Mouse (Mus musculus) stomach, embryonic 15.5 days (tissue): ENCODE measurements around the gene Slc5a4b. TPM values are rescaled to one million over a fixed set of nuclear protein-coding genes. Genes with fewer than 3 reads are reported as not detected.
A peak's percentile ranks its signal among the peaks of the same experiment; 100 is the strongest.

ENCODE experiments used
- ATAC-seq: fragments of 200-750 bp; cut with Nextera tagmentation; 2 replicates; pipeline ENCODE4 v1.8.0; 2017; ENCODE audit warnings: low read depth, moderate number of reproducible peaks, moderate TSS enrichment; ENCODE audit not compliant: insufficient read depth, low FRiP score
- H3K27ac ChIP-seq: fragments of 300-500 bp; sonication (generic); 2 replicates; pipeline ENCODE4 v1.5.1; 2015; ENCODE audit warnings: mild to moderate bottlenecking, inconsistent platforms
- H3K27me3 ChIP-seq: fragments of 300-500 bp; sonication (generic); replicated peaks from 2 replicates; pipeline ENCODE4 v1.6.1; 2015; ENCODE audit warnings: inconsistent platforms
- H3K36me3 ChIP-seq: fragments of 300-500 bp; sonication (generic); 2 replicates; pipeline ENCODE4 v1.6.1; 2015; ENCODE audit warnings: inconsistent platforms
- H3K4me1 ChIP-seq: fragments of 300-500 bp; sonication (generic); 2 replicates; pipeline ENCODE4 v1.6.1; 2015; ENCODE audit warnings: inconsistent platforms
- H3K4me2 ChIP-seq: fragments of 300-500 bp; sonication (generic); 2 replicates; pipeline ENCODE4 v1.6.1; 2015; ENCODE audit warnings: mild to moderate bottlenecking, inconsistent platforms
- H3K4me3 ChIP-seq: fragments of 300-500 bp; sonication (generic); replicated peaks from 2 replicates; pipeline ENCODE4 v1.5.1; 2015; ENCODE audit warnings: inconsistent platforms
- H3K9ac ChIP-seq: fragments of 300-500 bp; sonication (generic); 2 replicates; pipeline ENCODE4 v1.6.1; 2015; ENCODE audit warnings: inconsistent platforms
- H3K9me3 ChIP-seq: fragments of 300-500 bp; sonication (generic); 2 replicates; pipeline ENCODE4 v1.6.1; 2016; ENCODE audit warnings: inconsistent platforms
- WGBS: fragments of 180-500 bp; shearing (Covaris S2); methylation state at CpG from one replicate; pipeline ENCODE4 v1.1.7; 2015; 5-methylcytosine and 5-hydroxymethylcytosine counted together
- polyA plus RNA-seq: library from polyadenylated mRNA; unstranded; fragments of >200 nt; fragmentation: Nextera tagmentation; extraction: Ambion mirVana; gene quantifications from 2 replicates; pipeline ENCODE4 v1.2.1, GENCODE M21; 2015

The Slc5a4b gene
- polyA plus RNA-seq, 1 experiment from 2014 or later, result not detected

GRCm38 (mm10) chr10:76034001-76034600, 76.7 kb downstream of the Slc5a4b start:
- H3K4me3 ChIP-seq, result no peak overlapping the region
- H3K27ac ChIP-seq, result no peak overlapping the region
- peaks cover 15% of the 10 kb centered on the region for H3K36me3 ChIP-seq
- ATAC-seq, result no peak
- H3K27me3 ChIP-seq, result no peaks in the 10 kb centered on the region
- H3K9ac ChIP-seq, result no peak overlapping the region
- no peaks in the 10 kb centered on the region for H3K9me3 ChIP-seq
- no peak overlapping the region for H3K4me2 ChIP-seq
- H3K4me1 ChIP-seq, result peaks cover 8% of the 10 kb centered on the region; the same call in 1 of the 2 replicates
- 93% methylated on average over 8 of the region's 8 CpGs for WGBS

- Histone ChIP-seq H3K9me3 (no peaks in the 10 kb centered on the region), H3K4me1 (peaks cover 8% of the 10 kb centered on the region; the same call in 1 of the 2 replicates), H3K27ac (peak overlapping the region; percentile 73; the same call in 1 of the 2 replicates), H3K9ac (peak overlapping the region; percentile 88), H3K4me3 (peak overlapping the region; percentile 88), H3K27me3 (no peaks in the 10 kb centered on the region), H3K4me2 (peak overlapping the region; percentile 71), H3K36me3 (peaks cover 5% of the 10 kb centered on the region)
- ATAC-seq, result no peak
- 15% methylated on average over 7 of the region's 7 CpGs for WGBS
Measured at GRCm38 (mm10) chr10:76033119-76033455, 77.7 kb downstream of the Slc5a4b start.

GRCm38 (mm10) chr10:76032402-76033118, 78.2 kb downstream of the Slc5a4b start, which contains the start of gene Zfp280b:
TSS of gene Zfp280b (plus strand) at chr10:76032650.
- Histone ChIP-seq H3K4me1 (peaks cover 8% of the 10 kb centered on the region; the same call in 1 of the 2 replicates), H3K9me3 (no peaks in the 10 kb centered on the region), H3K27ac (peak within 1 kb of the TSS; percentile 73), H3K36me3 (no peaks in the 10 kb centered on the region), H3K4me3 (peak within 1 kb of the TSS; percentile 88), H3K9ac (peak within 1 kb of the TSS; percentile 88), H3K27me3 (no peaks in the 10 kb centered on the region), H3K4me2 (peak within 1 kb of the TSS; percentile 71)
- ATAC-seq, result peak; percentile 97
- WGBS, result under 1% methylated on average over 57 of the region's 58 CpGs

GRCm38 (mm10) chr10:76031511-76032401, 79.0 kb downstream of the Slc5a4b start:
- no peak overlapping the region for H3K9ac ChIP-seq
- 48% methylated on average over 14 of the region's 14 CpGs for WGBS
- peak; percentile 57 for ATAC-seq

GRCm38 (mm10) chr10:76030496-76030895, 80.3 kb downstream of the Slc5a4b start:
- no peaks in the 10 kb centered on the region for H3K27me3 ChIP-seq
- ATAC-seq, result no peak
- no peak overlapping the region for H3K4me3 ChIP-seq
- no peak overlapping the region for H3K9ac ChIP-seq
- WGBS, result 72% methylated on average over 5 of the region's 5 CpGs
- no peak overlapping the region for H3K27ac ChIP-seq
- peaks cover 8% of the 10 kb centered on the region; the same call in 1 of the 2 replicates for H3K4me1 ChIP-seq
- no peaks in the 10 kb centered on the region for H3K36me3 ChIP-seq
- H3K4me2 ChIP-seq, result no peak overlapping the region
- H3K9me3 ChIP-seq, result no peaks in the 10 kb centered on the region

More at GRCm38 (mm10) chr10:76031511-76032401, 79.0 kb downstream of the Slc5a4b start:
- peak overlapping the region; percentile 71 for H3K4me2 ChIP-seq
- no peaks in the 10 kb centered on the region for H3K9me3 ChIP-seq
- H3K4me3 ChIP-seq, result peak overlapping the region; percentile 88
- H3K27me3 ChIP-seq, result no peaks in the 10 kb centered on the region
- H3K27ac ChIP-seq, result peak overlapping the region; percentile 73
- H3K4me1 ChIP-seq, result peaks cover 8% of the 10 kb centered on the region; the same call in 1 of the 2 replicates
- no peaks in the 10 kb centered on the region for H3K36me3 ChIP-seq

GRCm38 (mm10) chr10:76029276-76029675, 81.5 kb downstream of the Slc5a4b start:
- Histone ChIP-seq H3K27ac (no peak overlapping the region), H3K4me2 (no peak overlapping the region), H3K4me1 (peaks cover 8% of the 10 kb centered on the region; the same call in 1 of the 2 replicates), H3K9ac (no peak overlapping the region), H3K36me3 (no peaks in the 10 kb centered on the region), H3K27me3 (no peaks in the 10 kb centered on the region), H3K9me3 (no peaks in the 10 kb centered on the region), H3K4me3 (no peak overlapping the region)
- ATAC-seq, result no peak
- 82% methylated on average over 5 of the region's 5 CpGs for WGBS

GRCm38 (mm10) chr10:76028396-76028795, 82.4 kb downstream of the Slc5a4b start:
- Histone ChIP-seq H3K4me3 (no peak overlapping the region), H3K36me3 (no peaks in the 10 kb centered on the region), H3K27me3 (no peaks in the 10 kb centered on the region), H3K27ac (no peak overlapping the region), H3K4me2 (no peak overlapping the region), H3K9ac (no peak overlapping the region), H3K9me3 (no peaks in the 10 kb centered on the region), H3K4me1 (peaks cover 3% of the 10 kb centered on the region; the same call in 1 of the 2 replicates)
- 61% methylated on average over 9 of the region's 9 CpGs for WGBS
- no peak for ATAC-seq

- H3K9ac ChIP-seq, result no peak overlapping the region
- peaks cover under 1% of the 10 kb centered on the region; the same call in 1 of the 2 replicates for H3K4me1 ChIP-seq
- no peaks in the 10 kb centered on the region for H3K27me3 ChIP-seq
- no peaks in the 10 kb centered on the region for H3K36me3 ChIP-seq
- H3K4me2 ChIP-seq, result no peak overlapping the region
- H3K9me3 ChIP-seq, result no peaks in the 10 kb centered on the region
- ATAC-seq, result no peak
- no peak overlapping the region for H3K27ac ChIP-seq
- no peak overlapping the region for H3K4me3 ChIP-seq
- 17% methylated on average over 4 of the region's 4 CpGs for WGBS
Measured at GRCm38 (mm10) chr10:76028016-76028366, 82.8 kb downstream of the Slc5a4b start.

- H3K4me3 ChIP-seq, result no peak overlapping the region
- no peaks in the 10 kb centered on the region for H3K9me3 ChIP-seq
- no peak for ATAC-seq
- H3K4me2 ChIP-seq, result no peak overlapping the region
- H3K4me1 ChIP-seq, result no peaks in the 10 kb centered on the region; the same call in 1 of the 2 replicates
- H3K9ac ChIP-seq, result no peak overlapping the region
- H3K27me3 ChIP-seq, result no peaks in the 10 kb centered on the region
- WGBS, result 58% methylated on average over 12 of the region's 12 CpGs
- no peaks in the 10 kb centered on the region for H3K36me3 ChIP-seq
- H3K27ac ChIP-seq, result no peak overlapping the region
Measured at GRCm38 (mm10) chr10:76027127-76028015, 83.4 kb downstream of the Slc5a4b start.

GRCm38 (mm10) chr10:76025470-76026190, 85.1 kb downstream of the Slc5a4b start:
- H3K9me3 ChIP-seq, result no peaks in the 10 kb centered on the region
- H3K4me1 ChIP-seq, result no peaks in the 10 kb centered on the region
- H3K9ac ChIP-seq, result no peak overlapping the region
- H3K27me3 ChIP-seq, result no peaks in the 10 kb centered on the region
- no peak overlapping the region for H3K4me3 ChIP-seq
- H3K27ac ChIP-seq, result no peak overlapping the region
- 89% methylated on average over 10 of the region's 10 CpGs for WGBS
- H3K36me3 ChIP-seq, result no peaks in the 10 kb centered on the region
- no peak for ATAC-seq
- no peak overlapping the region for H3K4me2 ChIP-seq
